Mouse (Mus musculus): ENCODE data around the gene Six2.
A peak's percentile ranks its signal among the peaks of the same experiment; 100 is the strongest.

Gene Six2

DNA sequence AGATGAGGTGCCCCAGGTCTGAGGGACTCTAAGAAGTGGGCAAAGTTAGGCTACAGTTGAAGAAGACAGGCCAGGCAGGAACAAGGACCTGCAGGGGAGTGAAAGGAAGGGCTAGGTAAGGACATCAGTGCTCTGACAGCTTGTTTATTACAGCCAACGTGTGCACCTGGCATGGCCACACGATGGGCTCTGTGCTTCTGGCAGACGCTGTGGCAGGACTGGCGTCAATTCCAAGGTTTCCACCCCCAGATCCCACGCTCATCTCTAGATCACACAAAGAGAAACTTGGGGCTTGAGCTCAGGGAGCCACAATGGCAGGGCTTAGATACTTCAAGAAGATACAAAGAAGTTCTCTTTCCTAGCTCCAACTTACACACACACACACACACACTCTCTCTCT lies 26.6 kb downstream of the Six2 start:
- no peak for DNase-seq (ENCODE audit: low spot score)

DNA sequence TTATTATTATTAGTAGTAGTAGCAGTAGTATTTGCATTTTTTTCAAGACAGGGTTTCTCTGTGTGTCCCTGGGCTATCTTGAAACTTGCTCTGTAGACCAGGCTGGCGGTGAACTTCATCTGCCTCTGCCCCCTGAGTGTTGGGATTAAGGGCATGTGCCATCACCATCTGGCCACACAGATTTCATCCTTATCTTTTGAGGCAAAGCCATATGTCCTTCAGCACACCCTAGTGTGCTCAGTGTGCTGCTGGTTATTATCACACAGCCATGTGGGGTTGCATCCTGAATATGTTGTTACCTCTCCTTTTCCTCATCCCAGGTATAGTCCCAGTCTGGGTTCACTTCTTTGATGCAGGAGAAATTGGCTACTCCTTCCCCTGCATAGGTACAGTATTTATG lies 28.1 kb downstream of the Six2 start:
- DNase-seq (ENCODE audit: low spot score): no peak

- DNase-seq (ENCODE audit: low spot score): peak; percentile 71
Observed at GRCm38 (mm10) chr17:85645718-85646665, 42.1 kb downstream of the Six2 start.

- no peak for DNase-seq (ENCODE audit: low spot score)
Observed at GRCm38 (mm10) chr17:85645312-85645711, 42.8 kb downstream of the Six2 start.

- DNase-seq (ENCODE audit: low spot score): no peak
Observed at GRCm38 (mm10) chr17:85637876-85638275, 50.2 kb downstream of the Six2 start.

All from testis, postnatal 10 days (tissue).